Mouse (Mus musculus) lung, adult 2 months (tissue): ENCODE results near the gene Olfr49.

Experiments used
- CTCF ChIP-seq: fragments of 200-500 bp; IDR thresholded peaks from 2 replicates; pipeline ENCODE4 v1.5.1; 2011; ENCODE audit warnings: mild to moderate bottlenecking, low read length, control low read depth; ENCODE audit not compliant: insufficient read depth
- POLR2A ChIP-seq: fragments of 200-500 bp; IDR thresholded peaks from 2 replicates; pipeline ENCODE4 v1.6.1; 2011; ENCODE audit warnings: low read depth, mild to moderate bottlenecking, control low read depth, low read length, borderline replicate concordance; ENCODE audit errors: extremely low read depth

DNA sequence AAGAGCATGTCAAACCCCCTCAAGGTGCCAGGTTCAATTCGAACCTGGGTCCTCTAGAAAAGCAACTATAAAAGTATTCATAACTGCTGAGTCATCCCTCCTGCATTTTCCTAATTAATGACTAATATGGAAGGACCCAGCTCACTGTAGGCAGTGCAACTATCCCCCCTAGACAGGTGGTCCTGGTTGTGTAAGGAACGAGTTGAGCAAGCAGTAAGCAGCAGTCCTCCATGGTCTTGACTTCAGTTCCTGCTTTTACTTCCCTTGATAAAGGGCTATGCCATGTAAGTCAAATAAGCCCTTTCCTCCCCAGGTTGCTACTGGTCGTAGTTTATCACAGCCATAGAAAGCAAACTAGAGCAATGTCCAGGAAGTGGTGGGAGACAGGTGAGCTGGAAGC lies 38.5 kb downstream of the Olfr49 start:
- TF ChIP-seq CTCF (no peak), POLR2A (no peak)
